Mouse (Mus musculus) megakaryocyte, embryonic 14.5 days (primary cell): ENCODE measurements at regions not wholly inside any gene's neighbourhood (a gene's known extent, or its start where the extent isn't known, plus 50 kb on each side); places are given as distances from the start of the nearest gene placed in this dataset.

Experiments used
- FLI1 ChIP-seq: IDR thresholded peaks from 2 replicates; pipeline ENCODE4 v1.6.1; 2012; ENCODE audit warnings: low read length, inconsistent platforms, mixed read lengths
- GATA1 ChIP-seq: IDR thresholded peaks from 3 replicates; pipeline ENCODE4 v1.6.1; 2012; ENCODE audit warnings: mixed read lengths, low read length, inconsistent platforms, borderline replicate concordance

DNA sequence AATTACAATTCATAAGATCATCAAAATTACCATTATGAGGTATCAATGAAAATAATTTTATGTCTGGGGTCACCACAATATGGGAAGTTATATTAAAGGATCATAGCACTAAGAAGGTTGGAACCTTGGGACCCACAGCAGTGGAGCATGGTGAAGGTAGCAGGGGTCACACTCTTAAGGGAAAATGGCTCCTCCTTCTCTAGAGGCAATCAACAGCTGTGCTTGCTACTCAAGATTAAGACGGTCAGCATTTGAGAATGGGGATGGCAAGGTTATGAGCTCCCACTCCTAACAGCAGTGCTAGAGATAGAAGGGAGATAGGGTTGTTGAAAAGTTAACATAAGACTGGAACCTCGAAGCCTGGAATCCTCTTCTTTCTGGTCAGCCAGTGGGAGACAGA, 144.6 kb upstream of the Runx1 start:
- TF ChIP-seq GATA1 (no peak), FLI1 (no peak)
